Mouse (Mus musculus) CD4-positive naive resting alpha-beta T cell, adult 57 days (primary cell): ENCODE measurements around the gene Gm4744. TPM values are rescaled to one million over a fixed set of nuclear protein-coding genes. Genes with fewer than 3 reads are reported as not detected.

ENCODE experiments used
- total RNA-seq: library from RNA; stranded (reverse); gene quantifications from one replicate; pipeline ENCODE4 v1.2.4, GENCODE M21; 2023

Gm4744 gene
- not detected for total RNA-seq

GRCm38 (mm10) chr6:40951770-40952169 lies at the start of gene Gm4744:
Gm4744 (minus strand) TSS chr6:40951870.

DNA sequence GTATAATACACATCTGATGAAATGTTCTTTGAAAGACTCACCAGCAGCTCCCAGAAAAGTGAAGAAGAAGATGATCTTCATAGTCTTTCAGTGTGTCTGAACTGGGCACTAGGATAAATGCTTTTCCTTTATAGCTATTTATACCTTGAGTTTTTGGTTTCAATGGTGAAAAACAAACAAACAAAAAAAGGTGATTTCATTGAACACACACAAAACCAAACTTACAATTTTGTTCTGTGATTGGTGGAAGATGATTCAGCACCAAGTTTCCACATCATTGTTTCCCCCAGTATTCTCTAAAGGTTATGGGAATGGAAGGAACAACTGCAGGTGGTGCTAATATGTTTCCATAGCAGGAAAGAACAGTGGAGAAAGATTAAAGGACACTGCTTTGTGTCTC lies 47.7 kb upstream of the Gm4744 start, which contains the start of gene Gm2663:
Gene Gm2663 (minus strand): TSS at position 101 of the 400 bp plus-strand sequence.

DNA sequence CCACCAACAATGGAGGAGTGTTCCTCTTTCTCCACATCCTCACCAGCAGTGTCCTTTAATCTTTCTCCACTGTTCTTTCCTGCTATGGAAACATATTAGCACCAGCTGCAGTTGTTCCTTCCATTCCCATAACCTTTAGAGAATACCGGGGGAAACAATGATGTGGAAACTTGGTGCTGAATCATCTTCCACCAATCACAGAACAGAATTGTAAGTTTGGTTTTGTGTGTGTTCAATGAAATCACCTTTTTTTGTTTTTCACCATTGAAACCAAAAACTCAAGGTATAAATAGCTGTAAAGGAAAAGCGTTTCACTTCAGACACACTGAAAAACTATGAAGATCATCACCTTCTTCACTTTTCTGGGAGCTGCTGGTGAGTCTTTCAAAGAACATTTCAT lies 12.8 kb upstream of the Gm4744 start, which contains the start of gene 1810009J06Rik:
Gene 1810009J06Rik (plus strand): TSS at position 301 of the 400 bp plus-strand sequence.

DNA sequence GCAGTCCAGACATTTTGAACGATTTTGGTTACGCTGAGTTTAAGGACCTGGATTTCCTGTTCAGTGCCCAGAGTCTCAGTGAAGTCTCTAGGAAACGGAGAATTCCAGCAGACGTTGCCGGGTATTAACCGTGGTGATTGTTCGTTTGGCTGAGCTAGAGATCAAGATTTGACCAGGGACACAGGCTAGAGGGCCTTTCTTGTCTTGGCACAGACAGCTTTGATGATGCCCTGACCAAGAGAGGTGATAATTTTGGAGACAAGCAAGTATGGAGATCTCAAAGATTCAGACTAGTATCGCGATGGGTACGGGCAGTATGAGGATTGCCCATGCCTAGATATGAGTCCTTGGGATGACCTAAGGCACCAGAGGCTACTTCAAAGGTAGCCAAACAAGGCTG lies 11.2 kb downstream of the Gm4744 start, which contains the start of gene 1700074P13Rik:
Gene 1700074P13Rik (minus strand): TSS at position 101 of the 400 bp plus-strand sequence.

DNA sequence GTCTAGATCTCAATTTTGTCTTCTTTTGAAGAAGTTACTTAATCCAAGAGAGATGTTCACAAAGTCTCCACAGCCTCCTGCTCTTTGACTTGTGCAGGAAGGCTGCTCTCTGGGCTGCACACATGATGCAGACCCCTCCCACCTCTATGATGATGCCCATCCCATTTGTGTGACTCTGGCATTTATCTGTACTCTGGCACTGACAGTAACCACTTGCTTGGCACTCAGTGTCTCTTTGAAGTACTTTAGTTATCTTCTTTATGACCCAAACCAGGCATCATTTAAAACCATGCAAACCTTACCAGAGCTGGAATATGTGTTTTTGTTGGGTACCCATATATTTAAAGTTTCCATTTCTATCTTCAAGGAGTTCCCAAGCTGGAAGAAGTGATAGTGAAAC lies 51.4 kb downstream of the Gm4744 start, which contains the start of gene Prss58:
Gene Prss58 (minus strand): TSS at position 101 of the 400 bp plus-strand sequence.

Other genes with a start within 250 kb of the Gm4744 start
- gene Moxd2, start 64.4 kb downstream of the Gm4744 start, total RNA-seq: not detected
- gene Prss58, start 51.5 kb downstream of the Gm4744 start, total RNA-seq: not detected
- not detected for gene 1700074P13Rik, start 11.3 kb downstream of the Gm4744 start, total RNA-seq
- gene 1810009J06Rik, start 12.9 kb upstream of the Gm4744 start, total RNA-seq: not detected
- not detected for gene Gm2663, start 47.6 kb upstream of the Gm4744 start, total RNA-seq
- 0.35 TPM for gene 2210010C04Rik, start 83.6 kb upstream of the Gm4744 start, total RNA-seq